Mouse (Mus musculus): Measurements from ENCODE around the gene Hspa2.
"Not testable (repeated sequence)": the region's sequence is repeated elsewhere in the genome, so short reads cannot be mapped to it uniquely, and the experiment has no call there.

Hspa2 gene

DNA sequence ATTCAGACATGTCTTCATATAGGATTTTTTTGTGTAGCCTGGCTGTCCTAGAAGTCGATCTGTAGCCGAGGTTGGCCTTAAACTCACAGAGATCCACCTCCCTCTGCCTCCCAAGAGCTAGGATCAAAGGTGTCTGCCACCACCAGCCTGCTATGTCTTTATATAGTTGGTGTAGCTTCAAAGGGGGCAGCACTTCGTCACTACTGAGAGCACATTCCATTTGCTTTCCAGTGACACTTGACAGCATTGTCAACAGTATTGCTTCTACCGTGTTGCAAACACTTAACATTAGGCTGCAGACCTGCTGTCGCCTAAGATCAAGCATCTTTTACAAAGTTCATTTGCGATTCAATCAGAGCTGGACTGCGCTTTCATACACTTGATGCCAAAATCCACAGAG, 30.1 kb downstream of the Hspa2 start:
- no peak for DNase-seq (ENCODE audit: low spot score)

DNA sequence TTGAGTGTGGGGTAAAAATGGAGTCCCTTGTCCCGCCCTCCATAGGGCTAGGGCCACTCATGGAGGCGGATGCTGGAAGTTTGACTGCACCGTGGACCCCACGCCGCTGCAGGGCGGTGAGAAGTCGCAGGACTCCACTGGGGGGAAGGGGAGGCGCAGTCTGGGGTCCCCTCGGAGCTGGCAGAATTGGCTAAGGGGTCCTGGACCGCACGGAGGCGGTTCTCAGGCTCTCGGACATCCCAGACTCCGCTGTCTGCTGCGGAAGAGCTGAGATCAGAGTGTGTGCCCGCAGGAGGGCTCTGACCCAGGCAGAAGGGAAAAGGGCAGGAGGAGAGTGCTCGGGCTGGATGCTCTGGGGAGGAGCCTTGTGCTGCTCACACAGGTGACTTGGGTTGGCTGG, 31.1 kb downstream of the Hspa2 start:
- DNase-seq (ENCODE audit: low spot score): no peak

DNA sequence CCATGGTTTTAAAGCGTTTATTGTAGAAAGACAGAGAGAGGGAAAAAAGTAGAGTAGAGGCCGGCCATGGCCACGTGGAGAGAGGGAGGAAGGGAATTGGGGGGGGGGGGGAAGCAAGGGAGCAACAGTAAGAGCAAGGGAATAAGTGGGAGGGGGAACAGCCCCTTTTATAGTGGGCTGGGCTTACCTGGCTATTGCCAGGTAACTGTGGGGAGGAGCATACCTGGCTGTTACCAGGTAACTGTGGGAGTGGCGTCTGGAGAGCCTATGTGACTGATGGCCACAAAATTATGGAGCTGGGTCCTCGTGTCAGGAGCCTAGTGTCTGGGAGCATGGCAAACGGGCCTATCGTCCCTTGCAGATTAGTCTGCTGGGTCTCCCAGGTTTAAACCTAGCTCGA, 31.6 kb downstream of the Hspa2 start:
- DNase-seq (ENCODE audit: low spot score): no peak

DNA sequence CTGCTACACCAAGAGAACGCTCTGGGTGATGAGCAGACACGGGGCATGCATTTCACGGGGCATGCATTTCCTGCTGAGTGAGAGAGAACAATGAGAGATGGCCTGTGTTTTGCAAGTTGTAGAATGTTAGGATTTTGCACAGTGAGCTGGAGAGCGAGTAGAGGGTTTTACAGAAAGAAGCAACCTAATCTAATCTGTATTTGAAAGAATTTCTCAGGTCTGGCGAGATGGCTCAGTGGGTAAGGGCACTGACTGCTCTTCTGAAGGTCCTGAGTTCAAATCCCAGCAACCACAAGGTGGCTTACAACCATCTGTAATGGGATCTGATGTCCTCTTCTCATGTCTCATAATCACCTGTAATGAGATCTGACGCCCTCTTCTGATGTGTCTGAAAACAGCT, 39.5 kb downstream of the Hspa2 start:
- DNase-seq (ENCODE audit: low spot score): not testable (repeated sequence)

DNA sequence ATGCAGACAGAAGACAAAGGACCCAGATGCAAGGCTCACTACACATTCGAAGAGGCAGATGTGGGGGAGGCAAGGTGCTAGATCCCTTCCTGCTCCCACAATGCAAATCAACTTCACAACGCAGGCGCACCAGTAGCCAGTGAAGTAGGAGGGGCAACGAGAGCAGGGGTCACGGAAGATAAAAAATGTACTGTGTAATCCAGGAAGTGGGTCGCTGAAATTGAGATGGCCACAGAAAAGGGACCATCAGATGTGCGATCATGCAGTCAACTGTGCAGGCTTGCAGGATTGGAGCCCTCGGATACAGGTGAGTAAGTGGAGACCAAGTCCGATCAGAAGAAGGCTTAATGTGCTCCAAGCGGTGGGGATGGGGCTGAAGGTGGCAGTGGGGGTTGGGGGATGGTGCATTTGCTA, 40.4 kb downstream of the Hspa2 start:
- no peak for DNase-seq (ENCODE audit: low spot score)

DNA sequence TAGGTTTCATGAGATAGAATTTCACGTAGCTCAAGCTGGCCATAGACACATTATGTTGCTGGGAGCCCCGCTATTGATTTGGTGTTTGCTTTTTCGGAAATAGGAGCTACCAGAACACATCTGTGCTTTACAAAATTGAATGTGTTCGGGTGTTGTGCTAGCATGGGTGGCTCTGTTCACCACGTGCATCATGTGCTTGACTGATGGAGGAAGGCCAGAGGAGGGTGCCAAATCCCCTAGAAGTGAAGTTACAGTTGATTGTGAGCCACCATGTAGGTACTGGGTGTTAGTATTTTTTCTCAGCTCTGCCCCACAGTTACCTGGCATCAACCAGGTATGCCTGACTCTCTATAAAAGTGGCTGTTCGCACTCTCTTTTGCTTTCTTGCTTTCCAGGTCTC, 40.9 kb downstream of the Hspa2 start:
- no peak for DNase-seq (ENCODE audit: low spot score)

DNA sequence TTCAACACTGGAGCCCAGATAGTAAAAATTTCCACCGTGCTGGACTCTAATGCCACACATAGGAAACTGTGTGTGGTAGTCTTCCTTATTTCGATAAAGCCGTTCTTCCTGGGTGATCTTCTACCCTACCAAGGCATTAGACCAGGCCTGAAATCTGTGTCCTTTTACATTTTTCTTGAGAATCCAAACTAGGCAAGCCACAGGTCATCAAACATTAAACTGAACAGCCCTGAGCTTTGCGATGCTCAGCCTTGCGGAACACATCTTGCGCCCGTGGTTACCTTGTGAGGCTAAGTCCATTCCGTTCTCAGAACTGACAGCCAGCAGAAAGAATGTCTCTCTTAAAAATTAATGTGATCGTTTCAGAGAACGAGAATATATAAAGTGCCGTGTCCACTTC, 42.2 kb downstream of the Hspa2 start:
- no peak for DNase-seq (ENCODE audit: low spot score)

DNA sequence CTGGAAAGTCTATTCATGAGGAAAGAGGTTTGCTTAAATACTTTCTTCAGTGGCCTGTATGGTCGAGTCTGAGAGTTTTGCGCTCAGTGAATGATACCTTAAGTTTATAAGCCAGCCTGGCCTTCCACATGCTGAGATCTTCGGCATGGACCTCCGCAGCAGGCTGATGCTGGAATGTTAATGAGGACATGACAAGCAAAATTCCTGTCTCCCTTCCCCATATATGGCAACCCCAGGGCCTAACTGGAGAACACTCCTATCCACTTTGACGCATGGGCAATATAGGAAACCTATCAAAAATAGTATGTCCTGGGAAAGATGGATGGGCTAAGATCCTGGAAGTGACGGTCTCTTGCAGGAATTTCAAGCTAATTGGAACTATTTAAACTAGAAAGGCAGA, 44.2 kb downstream of the Hspa2 start:
- no peak for DNase-seq (ENCODE audit: low spot score)

DNA sequence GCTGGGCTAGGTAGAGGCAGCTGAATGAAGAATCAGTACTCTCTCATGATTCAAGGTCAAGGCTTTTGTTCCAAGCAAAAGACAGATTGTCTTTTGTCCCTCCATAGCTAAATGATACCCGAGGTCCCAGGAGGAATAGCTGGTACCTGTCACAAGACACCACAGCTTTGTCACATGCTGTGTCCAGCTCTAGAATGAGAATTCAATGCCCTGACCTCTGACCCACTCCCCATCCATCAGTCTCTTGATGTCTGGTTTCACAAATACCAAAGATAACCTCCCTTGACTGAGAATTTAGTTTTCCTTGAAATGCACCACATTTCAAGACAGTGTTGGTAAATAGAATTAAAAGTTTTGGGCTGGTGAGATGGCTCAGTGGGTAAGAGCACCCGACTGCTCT, 48.2 kb downstream of the Hspa2 start:
- no peak for DNase-seq (ENCODE audit: low spot score)
